Comparison of ENCODE assay signal across 8 mouse cellular contexts in genomic region chr7:19369823-19370425, GRCm38 (mm10). TPM values are rescaled to one million over a fixed set of nuclear protein-coding genes. Genes with fewer than 3 reads are reported as not detected.
DNase-seq lines count a peak whose midpoint lies in the region; ATAC-seq and TF ChIP-seq lines count a peak whose summit lies in the region.

No protein-coding gene starts in this region.

- H3K4me2 ChIP-seq in heart, embryonic 13.5 days = peak overlapping the region; percentile 70
- peak overlapping the region; percentile 77 for H3K4me2 ChIP-seq in kidney, embryonic 16.5 days (replicated peaks; ENCODE audit: low read depth, low read length)
- H3K4me2 ChIP-seq in liver, postnatal 0 days (ENCODE audit: low read depth, low read length) = peak overlapping the region; percentile 78

- H3K9ac ChIP-seq in heart, embryonic 13.5 days = peak overlapping the region; percentile 76
- peak overlapping the region; percentile 63 for H3K9ac ChIP-seq in kidney, embryonic 16.5 days (replicated peaks; ENCODE audit: low read length)
- H3K9ac ChIP-seq in liver, postnatal 0 days (replicated peaks) = peak overlapping the region; percentile 48

- no peak for ATAC-seq in heart, embryonic 13.5 days (ENCODE audit: extremely low read depth, insufficient number of reproducible peaks, low FRiP score, low TSS enrichment)
- ATAC-seq in kidney, embryonic 16.5 days (ENCODE audit: low FRiP score, low TSS enrichment) = peak; percentile 64
- peak; percentile 50 for ATAC-seq in liver, postnatal 0 days
- ATAC-seq in neutrophil, adult 5-6 weeks (ENCODE audit: extremely low read depth, insufficient number of reproducible peaks, low FRiP score, poor library complexity, severe bottlenecking) = peak; percentile 74

- peak; percentile 80 for TF ChIP-seq CTCF in liver, postnatal 0 days (IDR thresholded peaks at IDR 0.05; ENCODE audit: low read depth)

- TF ChIP-seq EP300 in liver, postnatal 0 days (IDR thresholded peaks at IDR 0.05; ENCODE audit: low read depth) = no peak

- peaks cover 65% of the 10 kb centered on the region for H3K36me3 ChIP-seq in heart, embryonic 13.5 days
- no peaks in the 10 kb centered on the region for H3K36me3 ChIP-seq in kidney, embryonic 16.5 days (ENCODE audit: insufficient read depth, low read length)
- H3K36me3 ChIP-seq in liver, postnatal 0 days (replicated peaks; ENCODE audit: insufficient read depth, low read length) = no peaks in the 10 kb centered on the region

- peak overlapping the region; percentile 44 for H3K4me3 ChIP-seq in heart, embryonic 13.5 days
- H3K4me3 ChIP-seq in kidney, embryonic 16.5 days (ENCODE audit: low read length) = peak overlapping the region; percentile 47
- H3K4me3 ChIP-seq in liver, postnatal 0 days (ENCODE audit: low read depth, low read length) = peak overlapping the region; percentile 33; the same call in 1 of the 2 replicates

- WGBS in heart, embryonic 13.5 days = 21% methylated on average over 46 of the region's 46 CpGs
- WGBS in kidney, embryonic 16.5 days = 8% methylated on average over 42 of the region's 46 CpGs
- WGBS in liver, postnatal 0 days (ENCODE audit: insufficient replicate concordance) = 16% methylated on average over 45 of the region's 46 CpGs

- no peaks in the 10 kb centered on the region for H3K9me3 ChIP-seq in heart, embryonic 13.5 days
- no peaks in the 10 kb centered on the region for H3K9me3 ChIP-seq in kidney, embryonic 16.5 days (ENCODE audit: low read length)
- H3K9me3 ChIP-seq in liver, postnatal 0 days (ENCODE audit: low read length) = no peaks in the 10 kb centered on the region

- H3K27me3 ChIP-seq in heart, embryonic 13.5 days (replicated peaks) = peaks cover 16% of the 10 kb centered on the region
- no peaks in the 10 kb centered on the region for H3K27me3 ChIP-seq in kidney, embryonic 16.5 days (ENCODE audit: insufficient read depth, low read length)
- peaks cover 3% of the 10 kb centered on the region; the same call in 1 of the 2 replicates for H3K27me3 ChIP-seq in liver, postnatal 0 days (ENCODE audit: insufficient read depth, low read length)

- peak; percentile 80 to 81 for DNase-seq in B cell, adult 2 months
- DNase-seq in ZHBTc4 (ENCODE audit: low read depth, low spot score) = peak; percentile 61
- DNase-seq in embryo, embryonic 11.5 days (ENCODE audit: low read depth, low spot score) = peak; percentile 22
- DNase-seq in liver, postnatal 0 days = peak; percentile 70
- DNase-seq in yolk sac, embryonic 10.5 days (ENCODE audit: low spot score) = no peak

- H3K4me1 ChIP-seq in heart, embryonic 13.5 days = peaks cover 6% of the 10 kb centered on the region
- H3K4me1 ChIP-seq in kidney, embryonic 16.5 days (ENCODE audit: insufficient read depth, low read length) = peaks cover 4% of the 10 kb centered on the region; the same call in 1 of the 2 replicates
- peaks cover 5% of the 10 kb centered on the region for H3K4me1 ChIP-seq in liver, postnatal 0 days (ENCODE audit: insufficient read depth)

- H3K27ac ChIP-seq in heart, embryonic 13.5 days (replicated peaks) = no peak overlapping the region
- H3K27ac ChIP-seq in kidney, embryonic 16.5 days (ENCODE audit: low read length) = no peak overlapping the region
- no peak overlapping the region for H3K27ac ChIP-seq in liver, postnatal 0 days (ENCODE audit: low read depth)

RNA-seq across cellular contexts. Expression of gene Ppp1r13l, which starts 10.4 kb away (rescaled TPM):
- 12.8 and 13.0 TPM in 2 replicates for polyA plus RNA-seq in heart, embryonic 13.5 days (2015; fragmentation: Nextera tagmentation; extraction: Ambion mirVana)
- polyA plus RNA-seq in kidney, embryonic 16.5 days (2015; fragmentation: Nextera tagmentation; extraction: Ambion mirVana) = 3.3 and 4.0 TPM in 2 replicates
- polyA plus RNA-seq in liver, postnatal 0 days (2015; fragmentation: Nextera tagmentation; extraction: Ambion mirVana) = 0.47 and 0.69 TPM in 2 replicates
- 0.12 and 0.37 TPM in 2 replicates for total RNA-seq in neutrophil, adult 5-6 weeks (2017)

RNA-seq across cellular contexts. Expression of gene Cd3eap, which starts 10.6 kb away (rescaled TPM):
- polyA plus RNA-seq in heart, embryonic 13.5 days (2015; fragmentation: Nextera tagmentation; extraction: Ambion mirVana) = 17.4 and 19.8 TPM in 2 replicates
- polyA plus RNA-seq in kidney, embryonic 16.5 days (2015; fragmentation: Nextera tagmentation; extraction: Ambion mirVana) = 25.0 and 27.7 TPM in 2 replicates
- 7.7 and 7.8 TPM in 2 replicates for polyA plus RNA-seq in liver, postnatal 0 days (2015; fragmentation: Nextera tagmentation; extraction: Ambion mirVana)
- 7.1 and 7.3 TPM in 2 replicates for total RNA-seq in neutrophil, adult 5-6 weeks (2017)

RNA-seq across cellular contexts. Expression of gene Ercc2, which starts 11.9 kb away (rescaled TPM):
- polyA plus RNA-seq in heart, embryonic 13.5 days (2015; fragmentation: Nextera tagmentation; extraction: Ambion mirVana) = 11.8 and 12.2 TPM in 2 replicates
- 16.7 and 19.0 TPM in 2 replicates for polyA plus RNA-seq in kidney, embryonic 16.5 days (2015; fragmentation: Nextera tagmentation; extraction: Ambion mirVana)
- 3.8 and 4.6 TPM in 2 replicates for polyA plus RNA-seq in liver, postnatal 0 days (2015; fragmentation: Nextera tagmentation; extraction: Ambion mirVana)
- total RNA-seq in neutrophil, adult 5-6 weeks (2017) = 27.4 and 30.1 TPM in 2 replicates

RNA-seq across cellular contexts. Expression of gene Ercc1, which starts 25.3 kb away (rescaled TPM):
- polyA plus RNA-seq in heart, embryonic 13.5 days (2015; fragmentation: Nextera tagmentation; extraction: Ambion mirVana) = 62.6 and 62.7 TPM in 2 replicates
- polyA plus RNA-seq in kidney, embryonic 16.5 days (2015; fragmentation: Nextera tagmentation; extraction: Ambion mirVana) = 81.8 and 86.1 TPM in 2 replicates
- polyA plus RNA-seq in liver, postnatal 0 days (2015; fragmentation: Nextera tagmentation; extraction: Ambion mirVana) = 9.6 and 9.8 TPM in 2 replicates
- 19.6 and 28.2 TPM in 2 replicates for total RNA-seq in neutrophil, adult 5-6 weeks (2017)

RNA-seq across cellular contexts. Expression of gene Klc3, which starts 34.0 kb away (rescaled TPM):
- polyA plus RNA-seq in heart, embryonic 13.5 days (2015; fragmentation: Nextera tagmentation; extraction: Ambion mirVana) = 4.8 and 5.5 TPM in 2 replicates
- 7.0 and 8.5 TPM in 2 replicates for polyA plus RNA-seq in kidney, embryonic 16.5 days (2015; fragmentation: Nextera tagmentation; extraction: Ambion mirVana)
- polyA plus RNA-seq in liver, postnatal 0 days (2015; fragmentation: Nextera tagmentation; extraction: Ambion mirVana) = 0.12 and 0.32 TPM in 2 replicates
- total RNA-seq in neutrophil, adult 5-6 weeks (2017) = 0.81 TPM in 1 of 2 replicates, not detected in the other
